Mouse (Mus musculus) megakaryocyte, embryonic 14.5 days (primary cell): ENCODE results near the gene Gm39115. TPM values are rescaled to one million over a fixed set of nuclear protein-coding genes. Genes with fewer than 3 reads are reported as not detected.

Experiments
- H3K27me3 ChIP-seq: replicated peaks from 2 replicates; pipeline ENCODE3; 2012; ENCODE audit warnings: inconsistent platforms
- H3K36me3 ChIP-seq: replicated peaks from 2 replicates; pipeline ENCODE3; 2012; ENCODE audit warnings: low read length, inconsistent platforms, mixed read lengths
- H3K4me1 ChIP-seq: 2 replicates; pipeline ENCODE4 v1.6.1; 2012; ENCODE audit warnings: inconsistent platforms
- H3K4me3 ChIP-seq: replicated peaks from 2 replicates; pipeline ENCODE3; 2012; ENCODE audit warnings: moderate library complexity, mild to moderate bottlenecking, inconsistent platforms
- H3K9me3 ChIP-seq: 2 replicates; pipeline ENCODE4 v1.6.1; 2012; ENCODE audit warnings: inconsistent platforms
- FLI1 ChIP-seq: IDR thresholded peaks from 2 replicates; pipeline ENCODE4 v1.6.1; 2012; ENCODE audit warnings: low read length, inconsistent platforms, mixed read lengths
- GATA1 ChIP-seq: IDR thresholded peaks from 3 replicates; pipeline ENCODE4 v1.6.1; 2012; ENCODE audit warnings: mixed read lengths, low read length, inconsistent platforms, borderline replicate concordance
- polyA plus RNA-seq: library from polyadenylated mRNA; stranded (reverse); fragments of >175 nt; gene quantifications from 2 replicates; pipeline ENCODE4 v1.2.3, GENCODE M21; 2012; ENCODE audit warnings: low replicate concordance; ENCODE audit not compliant: insufficient read depth

Gene Gm39115
- polyA plus RNA-seq, 1 experiment: not detected

DNA sequence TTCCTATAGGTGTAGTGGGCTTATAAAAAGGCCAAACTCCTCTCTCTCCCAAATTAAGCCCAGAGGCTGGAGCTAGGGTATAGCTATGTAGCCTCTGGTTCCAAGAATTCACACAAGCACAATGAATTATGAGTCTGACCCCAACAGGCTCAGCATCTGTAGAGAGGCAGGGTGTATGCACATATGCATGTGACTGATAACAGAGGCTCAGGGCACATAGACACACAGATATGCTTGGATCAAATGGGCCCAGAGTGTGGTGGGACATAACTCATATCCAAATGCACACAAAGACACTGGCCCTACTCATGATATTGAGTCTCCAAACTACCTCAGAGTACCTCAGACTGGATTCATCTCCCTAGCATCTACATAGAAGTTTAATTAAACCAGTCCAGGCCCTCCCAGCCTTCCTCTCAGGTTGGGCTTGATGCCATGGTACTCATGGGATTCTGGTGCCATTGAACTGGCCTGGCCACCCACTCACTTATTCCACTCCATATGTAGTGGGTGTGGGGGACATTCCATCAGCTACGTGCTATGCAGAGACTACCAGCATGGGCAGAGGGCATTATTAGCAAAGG, 48.7 kb downstream of the Gm39115 start:
- Histone ChIP-seq H3K9me3 (no peaks in the 10 kb centered on the region), H3K27me3 (peaks cover 100% of the 10 kb centered on the region), H3K4me3 (no peak overlapping the region), H3K4me1 (peaks cover 56% of the 10 kb centered on the region), H3K36me3 (no peaks in the 10 kb centered on the region)
- TF ChIP-seq GATA1 (no peak), FLI1 (no peak)

DNA sequence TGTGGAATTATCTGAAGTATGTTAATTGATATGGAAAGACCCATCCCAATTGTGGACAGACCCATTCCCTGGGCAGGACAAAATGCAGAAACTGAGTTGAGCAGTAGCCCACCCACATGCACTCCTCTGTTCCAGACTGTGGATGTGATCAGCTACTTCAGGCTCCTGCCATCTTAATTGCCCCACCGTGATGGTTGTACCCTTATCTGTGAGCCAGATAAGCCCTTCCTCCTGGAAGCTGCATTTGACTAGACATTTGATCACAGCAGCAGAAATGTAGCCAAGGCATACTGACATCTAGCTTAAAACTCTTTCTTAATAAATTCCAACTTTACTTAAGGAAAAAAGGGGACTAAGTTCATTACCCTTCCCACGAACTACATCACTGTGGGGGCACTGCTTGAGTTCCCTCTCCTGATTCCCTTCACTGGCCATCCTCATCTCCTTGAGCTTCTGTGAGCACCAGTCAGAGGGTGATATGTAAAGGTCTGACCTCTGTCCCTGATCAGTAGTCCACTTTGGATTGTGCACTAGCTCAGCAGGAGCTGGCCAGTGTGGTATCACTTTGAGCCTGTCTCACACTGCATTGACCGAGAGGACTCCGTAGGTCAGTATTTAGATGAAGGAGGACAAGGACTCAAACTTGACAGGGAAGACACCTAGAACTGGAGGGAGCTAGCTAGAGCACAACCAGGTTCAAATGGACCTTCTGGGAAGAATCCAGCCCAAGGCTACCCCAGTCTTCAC, 49.5 kb downstream of the Gm39115 start:
- TF ChIP-seq FLI1: no peak
- TF ChIP-seq GATA1: no peak
- no peaks in the 10 kb centered on the region for H3K36me3 ChIP-seq
- no peaks in the 10 kb centered on the region for H3K9me3 ChIP-seq
- peaks cover 56% of the 10 kb centered on the region for H3K4me1 ChIP-seq
- no peak overlapping the region for H3K4me3 ChIP-seq
- peaks cover 98% of the 10 kb centered on the region for H3K27me3 ChIP-seq

Other genes with a start within 250 kb of the Gm39115 start
- gene Tollip, start 217.5 kb downstream of the Gm39115 start, polyA plus RNA-seq: 31.0 and 40.1 TPM in 2 replicates
- gene Brsk2, start 186.3 kb downstream of the Gm39115 start, polyA plus RNA-seq: not detected in 2 replicates
- 69.4 and 73.5 TPM in 2 replicates for gene Mob2, start 75.0 kb downstream of the Gm39115 start, polyA plus RNA-seq
- gene Dusp8, start 40.2 kb downstream of the Gm39115 start, polyA plus RNA-seq: 0.07 and 3.6 TPM in 2 replicates
- gene Gm45618, start 15.3 kb downstream of the Gm39115 start, polyA plus RNA-seq: not detected in 2 replicates
- not detected in 2 replicates for gene Gm45337, start 8.6 kb upstream of the Gm39115 start, polyA plus RNA-seq
- not detected in 2 replicates for gene Gm29735, start 21.1 kb upstream of the Gm39115 start, polyA plus RNA-seq
- not detected in 2 replicates for gene Gm4553, start 29.7 kb upstream of the Gm39115 start, polyA plus RNA-seq
- gene Krtap5-2, start 40.0 kb upstream of the Gm39115 start, polyA plus RNA-seq: not detected in 2 replicates
- not detected in 2 replicates for gene Gm10153, start 54.4 kb upstream of the Gm39115 start, polyA plus RNA-seq
- not detected in 2 replicates for gene Krtap5-3, start 65.3 kb upstream of the Gm39115 start, polyA plus RNA-seq
- not detected in 2 replicates for gene Gm7579, start 75.8 kb upstream of the Gm39115 start, polyA plus RNA-seq
- not detected in 2 replicates for gene Krtap5-5, start 93.9 kb upstream of the Gm39115 start, polyA plus RNA-seq
- not detected in 2 replicates for gene Gm40460, start 105.0 kb upstream of the Gm39115 start, polyA plus RNA-seq
- gene Gm2431, start 122.3 kb upstream of the Gm39115 start, polyA plus RNA-seq: not detected in 2 replicates
- not detected in 2 replicates for gene Gm4559, start 138.3 kb upstream of the Gm39115 start, polyA plus RNA-seq
- not detected in 2 replicates for gene Krtap5-1, start 161.1 kb upstream of the Gm39115 start, polyA plus RNA-seq
- gene Krtap5-4, start 167.5 kb upstream of the Gm39115 start, polyA plus RNA-seq: not detected in 2 replicates
- 3.4 and 19.5 TPM in 2 replicates for gene Ifitm10, start 237.7 kb upstream of the Gm39115 start, polyA plus RNA-seq
- gene Gm49369, start 246.6 kb upstream of the Gm39115 start, polyA plus RNA-seq: 14.0 and 303 TPM in 2 replicates